Mouse (Mus musculus): ENCODE measurements around the gene Mrtfb.

DNA sequence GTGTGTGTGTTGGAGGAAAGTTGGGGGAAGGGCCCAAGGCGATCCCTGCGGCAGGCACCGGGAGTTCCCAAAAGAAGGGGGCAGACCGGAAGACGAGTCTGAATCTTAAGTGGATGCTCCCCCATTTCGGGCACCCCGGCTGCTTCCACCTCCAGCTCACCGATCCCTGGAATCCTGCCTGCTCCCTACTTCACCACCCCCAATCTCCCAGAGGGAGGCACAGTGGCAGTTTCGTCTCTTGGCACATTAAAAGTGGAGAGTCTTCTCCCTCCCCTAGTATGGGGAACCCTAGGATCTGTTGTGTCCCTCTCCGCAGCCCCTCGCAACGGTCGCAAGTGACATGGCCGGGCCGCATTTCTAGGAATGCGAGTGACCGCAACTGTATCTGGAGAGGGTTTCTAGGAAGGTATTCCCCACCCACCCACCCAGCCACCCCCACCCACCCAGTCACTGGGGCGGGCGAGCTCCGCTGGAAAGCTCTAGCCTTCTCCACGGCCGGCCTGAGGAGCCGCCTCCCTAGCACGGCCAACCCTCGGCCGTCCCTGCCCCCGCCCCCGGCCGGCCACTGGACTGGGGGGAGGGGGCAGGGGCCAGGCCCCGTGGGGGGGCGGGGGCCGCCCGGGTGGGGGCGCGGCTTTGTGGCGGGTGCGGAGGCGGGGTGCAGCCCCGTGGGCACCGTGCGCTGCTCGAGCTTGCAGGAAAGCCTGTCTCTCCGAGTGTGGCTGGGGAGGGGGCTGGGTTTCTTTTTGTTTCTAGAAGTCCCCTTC, 191.2 kb downstream of the Mrtfb start:
- TF ChIP-seq POLR2A (IDR thresholded peaks at IDR 0.05; ENCODE audit: low read depth, low read length) = peak; percentile 56
- TF ChIP-seq CTCF (IDR thresholded peaks at IDR 0.05; ENCODE audit: borderline replicate concordance, insufficient read depth, low read length) = no peak
